Mouse (Mus musculus) liver, adult 2 months (tissue): Measurements from ENCODE around the gene Lgals1.

Experiments used
- CTCF ChIP-seq: fragments of 200-500 bp; IDR thresholded peaks from 2 replicates; pipeline ENCODE4 v1.5.1; 2011; ENCODE audit warnings: low read depth, low read length, control low read depth
- POLR2A ChIP-seq: fragments of 200-500 bp; IDR thresholded peaks from 2 replicates; pipeline ENCODE4 v1.6.1; 2011; ENCODE audit warnings: low read length, control low read depth; ENCODE audit not compliant: insufficient read depth; ENCODE audit errors: extremely low read depth

GRCm38 (mm10) chr15:78936403-78936802 is 9.9 kb downstream of the Lgals1 start:
- TF ChIP-seq CTCF (no peak), POLR2A (no peak)
